Mouse (Mus musculus) stomach, embryonic 14.5 days (tissue): ENCODE data around the gene P4htm. TPM values are rescaled to one million over a fixed set of nuclear protein-coding genes. Genes with fewer than 3 reads are reported as not detected.

Source experiments
- ATAC-seq: fragments of 200-750 bp; cut with Nextera tagmentation; 2 replicates; pipeline ENCODE4 v1.8.0; 2017; ENCODE audit warnings: low read depth, moderate TSS enrichment; ENCODE audit not compliant: insufficient number of reproducible peaks, insufficient read depth, low FRiP score
- H3K27ac ChIP-seq: fragments of 300-500 bp; sonication (generic); 2 replicates; pipeline ENCODE4 v1.5.1; 2014; ENCODE audit warnings: mild to moderate bottlenecking, low read length, moderate library complexity, mixed read lengths
- H3K27me3 ChIP-seq: fragments of 300-500 bp; sonication (generic); 2 replicates; pipeline ENCODE4 v1.6.1; 2014; ENCODE audit warnings: low read length, control low read depth, mixed read lengths; ENCODE audit not compliant: control insufficient read depth, insufficient read depth
- H3K36me3 ChIP-seq: fragments of 300-500 bp; sonication (generic); 2 replicates; pipeline ENCODE4 v1.6.1; 2014; ENCODE audit warnings: mild to moderate bottlenecking, control low read depth, low read length, moderate library complexity, mixed read lengths; ENCODE audit not compliant: control insufficient read depth, insufficient read depth
- H3K4me1 ChIP-seq: fragments of 300-500 bp; sonication (generic); 2 replicates; pipeline ENCODE4 v1.6.1; 2014; ENCODE audit warnings: low read length, control low read depth, mixed read lengths; ENCODE audit not compliant: control insufficient read depth, insufficient read depth
- H3K4me2 ChIP-seq: fragments of 300-500 bp; sonication (generic); replicated peaks from 2 replicates; pipeline ENCODE4 v1.6.1; 2014; ENCODE audit warnings: low read depth, low read length, control low read depth
- H3K4me3 ChIP-seq: fragments of 300-500 bp; sonication (generic); 2 replicates; pipeline ENCODE4 v1.5.1; 2014; ENCODE audit warnings: low read depth, low read length, control low read depth
- H3K9ac ChIP-seq: fragments of 300-500 bp; sonication (generic); replicated peaks from 2 replicates; pipeline ENCODE4 v1.6.1; 2014; ENCODE audit warnings: low read depth, mild to moderate bottlenecking, control low read depth, low read length, moderate library complexity, mixed read lengths
- H3K9me3 ChIP-seq: fragments of 300-500 bp; sonication (generic); 2 replicates; pipeline ENCODE4 v1.6.1; 2016; ENCODE audit warnings: low read depth, low read length, control low read depth; ENCODE audit not compliant: control insufficient read depth
- WGBS: fragments of 180-500 bp; shearing (Covaris S2); extraction: QIAGEN DNeasy Blood & Tissue Kit; methylation state at CpG from one replicate; pipeline ENCODE4 v1.1.7; 2014; 5-methylcytosine and 5-hydroxymethylcytosine counted together
- polyA plus RNA-seq: library from polyadenylated mRNA; unstranded; fragments of >200 nt; fragmentation: Nextera tagmentation; extraction: Ambion mirVana; gene quantifications from 2 replicates; pipeline ENCODE4 v1.2.1, GENCODE M21; 2014

P4htm gene
- polyA plus RNA-seq, 1 experiment from 2014 or later, result 6.2 TPM

DNA sequence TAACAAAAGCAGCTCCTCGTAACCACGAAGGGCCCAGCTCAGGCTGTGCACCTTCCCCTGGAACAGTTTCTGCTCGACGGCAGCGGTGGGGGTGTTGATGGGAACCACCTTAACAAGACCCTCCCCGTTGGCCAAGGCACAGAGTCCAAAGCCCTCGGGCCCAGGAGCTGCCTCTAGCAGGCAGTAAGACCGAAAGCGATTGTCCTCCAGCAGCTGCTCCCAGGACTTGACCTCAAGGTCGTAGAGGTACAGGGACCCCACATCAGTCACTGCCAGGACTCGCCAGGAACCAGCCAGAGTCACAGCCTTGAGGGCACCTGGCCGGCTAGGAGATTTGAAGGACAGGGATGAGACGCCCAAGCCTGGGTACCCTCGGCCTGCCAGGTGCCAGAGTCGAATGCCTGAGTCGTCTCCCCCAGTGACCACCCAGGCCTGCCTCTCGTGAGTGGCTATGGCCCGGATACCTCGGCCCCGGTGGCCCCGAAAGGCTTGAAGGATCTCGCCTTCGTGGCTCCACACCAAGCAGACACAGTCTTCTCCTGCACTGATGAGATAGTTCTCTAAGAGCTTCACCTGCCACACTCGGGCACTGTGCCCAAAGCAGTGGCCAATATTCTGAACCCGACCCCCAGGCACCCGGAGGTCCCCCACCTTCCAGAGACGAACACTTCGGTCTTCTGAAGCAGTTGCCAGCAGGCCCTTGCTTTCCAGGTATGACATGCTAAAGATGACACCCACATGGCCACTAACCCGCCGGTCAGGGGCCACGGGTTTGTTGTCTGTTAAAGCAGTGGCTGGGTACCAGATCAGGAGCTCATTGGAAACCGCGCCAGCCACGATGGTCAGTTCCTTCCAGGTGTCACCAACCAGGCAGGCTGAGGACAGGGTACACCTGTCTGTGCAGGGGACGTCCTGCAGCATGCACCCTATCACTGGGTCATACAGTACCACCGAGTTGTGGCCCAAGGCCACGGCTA lies 21.9 kb downstream of the P4htm start:
- no peak for ATAC-seq
- Histone ChIP-seq H3K9ac (no peak overlapping the region), H3K4me3 (no peak overlapping the region), H3K27ac (no peak overlapping the region), H3K4me2 (no peak overlapping the region), H3K4me1 (peaks cover 33% of the 10 kb centered on the region; the same call in 1 of the 2 replicates), H3K9me3 (no peaks in the 10 kb centered on the region), H3K36me3 (peaks cover 47% of the 10 kb centered on the region), H3K27me3 (no peaks in the 10 kb centered on the region)
- WGBS, result 77% methylated on average over 37 of the region's 37 CpGs

DNA sequence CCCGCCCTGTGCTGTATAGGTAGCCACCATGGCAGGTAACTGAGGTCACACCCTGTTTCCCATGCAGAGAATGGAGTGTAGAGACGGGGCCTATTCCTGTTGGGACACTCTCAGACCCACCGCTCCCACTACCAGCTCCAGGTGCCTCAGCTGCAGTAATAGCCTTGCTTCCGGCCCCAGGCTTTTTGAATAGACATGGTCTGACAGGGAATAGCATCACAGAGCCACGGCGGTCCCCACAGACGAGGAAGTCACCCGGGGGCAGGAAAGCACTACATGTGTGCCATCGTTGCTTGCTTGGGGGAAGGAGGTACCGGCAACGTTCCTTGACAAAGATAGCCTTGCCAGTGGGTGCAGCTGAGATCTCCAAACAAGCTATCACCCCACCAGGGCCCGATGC lies 22.5 kb downstream of the P4htm start:
- no peak for ATAC-seq
- H3K9me3 ChIP-seq, result no peaks in the 10 kb centered on the region
- no peak overlapping the region for H3K27ac ChIP-seq
- peaks cover 38% of the 10 kb centered on the region; the same call in 1 of the 2 replicates for H3K4me1 ChIP-seq
- peaks cover 47% of the 10 kb centered on the region for H3K36me3 ChIP-seq
- no peaks in the 10 kb centered on the region for H3K27me3 ChIP-seq
- no peak overlapping the region for H3K4me2 ChIP-seq
- H3K9ac ChIP-seq, result no peak overlapping the region
- WGBS, result 83% methylated on average over 12 of the region's 12 CpGs
- H3K4me3 ChIP-seq, result no peak overlapping the region

DNA sequence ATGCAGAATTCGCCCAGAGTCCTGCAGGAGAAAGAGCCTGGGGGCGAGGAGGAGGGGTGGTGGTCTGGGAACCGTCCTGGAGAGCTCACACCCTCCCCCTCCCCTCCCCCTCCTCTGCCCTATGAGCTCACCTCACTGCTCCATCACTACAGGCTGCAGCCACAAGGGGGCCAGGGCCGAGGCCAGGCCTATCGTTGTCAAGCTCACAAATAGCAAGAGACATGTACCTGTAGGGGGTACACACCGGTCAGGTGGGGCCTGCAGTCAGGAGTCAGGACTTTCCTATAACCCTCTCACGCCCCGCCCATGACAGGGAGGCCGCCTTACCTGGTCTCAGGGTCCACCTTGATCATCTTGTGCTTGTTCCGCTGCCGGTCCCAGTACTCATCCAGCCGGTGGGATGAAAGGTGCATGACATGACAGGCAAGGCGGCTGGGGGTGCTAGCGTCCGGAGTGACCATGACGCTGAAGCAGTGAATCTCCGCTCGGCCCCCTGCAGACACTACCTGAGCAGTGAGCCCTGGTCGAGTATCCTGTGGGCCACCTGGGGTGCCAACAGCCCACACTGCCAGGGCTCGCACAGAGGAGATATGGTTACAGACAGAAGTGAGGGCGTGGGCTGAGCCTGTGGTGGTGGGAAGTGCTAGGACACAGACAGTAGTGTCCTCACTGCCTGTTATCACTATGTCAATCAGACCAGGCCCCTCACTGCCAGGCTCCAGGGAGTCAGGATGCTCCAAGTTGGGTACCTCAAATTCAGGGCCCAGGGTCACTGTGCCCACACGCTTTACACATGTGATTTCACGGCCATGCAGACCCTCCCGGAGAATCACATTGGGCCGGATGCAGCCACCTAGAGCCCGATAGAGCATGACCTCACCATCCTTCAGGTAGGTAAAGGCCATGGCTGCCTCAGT lies 23.4 kb downstream of the P4htm start:
- ATAC-seq, result no peak
- Histone ChIP-seq H3K27me3 (no peaks in the 10 kb centered on the region), H3K4me3 (no peak overlapping the region), H3K4me2 (no peak overlapping the region), H3K36me3 (peaks cover 47% of the 10 kb centered on the region), H3K4me1 (peaks cover 32% of the 10 kb centered on the region; the same call in 1 of the 2 replicates), H3K9ac (no peak overlapping the region), H3K27ac (no peak overlapping the region), H3K9me3 (no peaks in the 10 kb centered on the region)
- WGBS, result 57% methylated on average over 26 of the region's 26 CpGs

DNA sequence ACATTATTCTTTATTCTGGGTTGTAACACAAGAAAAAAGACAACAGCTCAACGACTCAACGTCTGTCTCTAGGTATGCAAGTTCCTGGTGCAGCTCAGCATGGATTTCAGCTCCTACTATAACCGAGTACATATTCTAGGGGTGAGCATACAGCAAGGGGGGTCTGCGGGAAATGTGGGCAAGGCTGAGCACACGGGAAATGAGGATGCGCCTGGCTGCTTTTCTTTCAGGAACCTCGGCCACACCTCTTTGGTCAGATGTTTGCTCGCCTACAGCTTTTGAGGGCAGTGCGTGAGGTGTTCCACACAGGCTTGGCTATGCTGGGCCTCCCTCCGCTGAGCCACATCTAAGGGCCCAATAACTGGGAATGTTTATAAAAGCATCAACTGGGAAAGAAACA lies 25.1 kb downstream of the P4htm start:
- 77% methylated on average over 10 of the region's 10 CpGs for WGBS

DNA sequence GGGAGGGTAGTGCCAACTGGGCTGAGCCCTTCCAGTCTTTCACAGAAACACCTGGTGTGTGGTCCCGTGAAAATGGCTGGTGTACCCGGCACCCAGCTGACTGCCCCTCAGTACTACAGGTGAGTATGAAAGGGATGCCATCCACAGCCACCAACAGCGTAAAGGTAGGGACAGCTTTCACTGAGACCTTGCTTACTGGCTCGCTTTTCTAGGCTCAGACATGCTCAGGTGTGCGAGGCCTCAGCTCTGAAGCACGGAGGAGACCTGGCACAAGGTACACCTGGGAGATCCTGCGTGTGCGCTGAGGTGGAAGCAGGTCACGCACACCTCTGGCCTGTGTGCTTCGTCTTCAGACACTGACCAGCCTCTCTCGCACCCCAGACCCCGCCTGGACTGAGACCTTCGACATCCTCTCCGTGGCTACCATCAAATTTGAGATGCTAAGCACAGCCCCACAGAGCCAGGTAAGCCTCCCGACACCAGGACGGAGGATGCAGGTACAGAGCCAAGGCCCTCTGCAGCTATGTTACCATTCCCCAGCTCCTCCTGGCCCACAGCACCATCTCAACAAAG lies 26.0 kb downstream of the P4htm start:
- Histone ChIP-seq H3K36me3 (peaks cover 47% of the 10 kb centered on the region), H3K4me1 (peaks cover 25% of the 10 kb centered on the region), H3K27me3 (no peaks in the 10 kb centered on the region), H3K9ac (no peak overlapping the region), H3K4me3 (no peak overlapping the region), H3K4me2 (no peak overlapping the region), H3K9me3 (no peaks in the 10 kb centered on the region), H3K27ac (no peak overlapping the region)
- WGBS, result 93% methylated on average over 16 of the region's 16 CpGs
- ATAC-seq, result no peak

More for the DNA sequence above, 25.1 kb downstream of the P4htm start:
- H3K4me2 ChIP-seq, result no peak overlapping the region
- no peak overlapping the region for H3K9ac ChIP-seq
- peaks cover 32% of the 10 kb centered on the region for H3K4me1 ChIP-seq
- no peaks in the 10 kb centered on the region for H3K9me3 ChIP-seq
- H3K27ac ChIP-seq, result no peak overlapping the region
- peaks cover 47% of the 10 kb centered on the region for H3K36me3 ChIP-seq
- H3K4me3 ChIP-seq, result no peak overlapping the region
- no peak for ATAC-seq
- no peaks in the 10 kb centered on the region for H3K27me3 ChIP-seq

DNA sequence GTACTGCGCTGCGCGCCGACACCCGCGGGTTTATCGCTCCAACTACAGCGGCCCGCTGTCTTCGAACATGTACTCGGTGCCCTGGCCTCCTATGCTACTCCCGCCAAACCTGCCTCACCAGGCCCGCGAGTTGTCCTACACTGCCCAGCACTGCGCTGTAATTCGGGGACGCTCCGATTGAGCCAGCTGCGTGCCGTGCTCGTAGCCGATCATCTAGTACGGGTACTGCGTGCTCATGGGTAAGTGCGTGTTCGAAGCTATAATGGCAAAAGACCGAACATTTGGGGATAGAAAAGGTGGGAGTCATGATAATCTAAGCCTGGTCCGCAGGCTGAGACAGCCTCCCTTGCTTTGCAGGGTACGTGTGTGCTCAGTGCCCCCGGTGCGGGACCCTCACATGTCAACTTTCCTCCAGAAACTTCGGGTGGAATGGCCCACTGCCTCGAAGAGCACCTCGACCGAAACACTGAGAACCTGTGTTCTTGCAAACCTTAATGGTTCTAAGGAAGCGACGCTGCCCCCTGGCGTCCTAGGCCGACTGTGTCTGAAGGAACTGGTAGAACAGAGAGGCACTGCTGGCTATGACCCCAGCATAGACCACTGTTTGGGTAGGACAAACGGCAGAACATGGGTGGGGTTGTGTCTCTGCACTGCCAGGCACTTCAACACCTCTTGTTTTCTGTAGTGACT lies 27.1 kb downstream of the P4htm start:
- Histone ChIP-seq H3K4me1 (peaks cover 27% of the 10 kb centered on the region), H3K27me3 (no peaks in the 10 kb centered on the region), H3K27ac (peak overlapping the region; percentile 27), H3K36me3 (peaks cover 47% of the 10 kb centered on the region), H3K9me3 (no peaks in the 10 kb centered on the region), H3K4me2 (peak overlapping the region; percentile 97), H3K9ac (peak overlapping the region; percentile 26), H3K4me3 (peak overlapping the region; percentile 53)
- ATAC-seq, result no peak
- 1% methylated on average over 40 of the region's 40 CpGs for WGBS

DNA sequence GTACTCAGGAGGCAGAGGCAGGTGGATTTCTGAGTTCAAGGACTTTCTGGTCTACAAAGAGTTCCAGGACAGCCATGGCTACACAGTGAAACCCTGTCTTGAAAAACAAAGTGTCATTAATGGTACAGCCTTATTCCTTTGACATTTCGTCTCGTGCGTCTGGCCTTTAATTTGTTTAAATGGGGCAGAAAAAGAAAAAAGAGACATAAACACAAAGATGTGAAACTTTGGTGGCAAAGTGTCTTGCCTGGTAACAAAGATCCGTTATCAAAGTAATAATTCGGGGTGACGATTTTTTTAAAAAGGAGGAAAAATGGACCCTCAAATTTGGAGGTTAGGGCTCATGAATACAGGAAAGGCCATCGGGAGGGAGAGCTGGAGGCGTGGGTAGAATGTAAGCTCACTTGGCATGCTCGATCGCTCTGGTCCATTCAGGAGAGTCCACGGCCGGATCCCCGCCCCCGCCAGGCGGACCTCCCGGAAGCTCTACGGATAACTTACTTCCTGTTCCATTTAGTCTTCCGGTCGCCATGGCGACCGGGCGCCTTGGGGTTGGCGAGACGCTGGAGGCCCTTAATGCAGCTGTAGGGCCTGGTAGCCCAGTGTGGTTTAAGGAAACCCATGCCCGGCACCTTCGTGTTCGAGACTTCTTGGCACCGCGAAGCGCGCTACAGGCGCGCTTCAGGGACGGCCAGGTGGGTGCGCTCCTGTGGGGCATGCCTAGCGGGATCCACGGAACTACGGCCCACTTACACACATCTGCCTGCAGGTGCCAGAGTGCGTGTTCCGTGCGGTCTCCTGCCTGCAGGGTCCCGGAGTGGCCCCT lies 27.9 kb downstream of the P4htm start, which contains the start of gene Dalrd3:
TSS of gene Dalrd3 (plus strand) at position 506 of the 826 bp plus-strand sequence.
- peak within 1 kb of the TSS; percentile 26 for H3K9ac ChIP-seq
- H3K4me3 ChIP-seq, result peak within 1 kb of the TSS; percentile 53
- H3K36me3 ChIP-seq, result peaks cover 40% of the 10 kb centered on the region
- H3K27me3 ChIP-seq, result no peaks in the 10 kb centered on the region
- 5% methylated on average over 42 of the region's 42 CpGs for WGBS
- H3K27ac ChIP-seq, result peak within 1 kb of the TSS; percentile 27
- no peaks in the 10 kb centered on the region for H3K9me3 ChIP-seq
- H3K4me1 ChIP-seq, result peaks cover 25% of the 10 kb centered on the region
- peak; percentile 67 for ATAC-seq
- peak within 1 kb of the TSS; percentile 97 for H3K4me2 ChIP-seq
